Mouse (Mus musculus) hindbrain, embryonic 14.5 days (tissue): ENCODE measurements around the gene Rara. TPM values are rescaled to one million over a fixed set of nuclear protein-coding genes. Genes with fewer than 3 reads are reported as not detected.
"Not testable (repeated sequence)": the region's sequence is repeated elsewhere in the genome, so short reads cannot be mapped to it uniquely, and the experiment has no call there.

ENCODE experiments used
- ATAC-seq: fragments of 200-750 bp; cut with Nextera tagmentation; 2 replicates; pipeline ENCODE4 v1.8.0; 2017; ENCODE audit warnings: moderate number of reproducible peaks, mild to moderate bottlenecking, moderate TSS enrichment, moderate library complexity; ENCODE audit not compliant: low FRiP score
- DNase-seq: peaks from one replicate; pipeline ENCODE4 v3.0.0-alpha.2; 2015; ENCODE audit warnings: low spot score
- H3K27ac ChIP-seq: fragments of 300-500 bp; sonication (generic); 2 replicates; pipeline ENCODE4 v1.5.1; 2014; ENCODE audit warnings: mild to moderate bottlenecking, moderate library complexity
- H3K27me3 ChIP-seq: fragments of 300-500 bp; sonication (generic); 2 replicates; pipeline ENCODE4 v1.6.1; 2014; ENCODE audit warnings: mild to moderate bottlenecking, low read length, mixed read lengths; ENCODE audit not compliant: control insufficient read depth, insufficient read depth
- H3K36me3 ChIP-seq: fragments of 300-500 bp; sonication (generic); replicated peaks from 2 replicates; pipeline ENCODE4 v1.6.1; 2014; ENCODE audit not compliant: control insufficient read depth, insufficient read depth
- H3K4me1 ChIP-seq: fragments of 300-500 bp; sonication (generic); replicated peaks from 2 replicates; pipeline ENCODE4 v1.6.1; 2014; ENCODE audit warnings: antibody characterized with exemption, low read length, mixed read lengths; ENCODE audit not compliant: control insufficient read depth, insufficient read depth
- H3K4me2 ChIP-seq: fragments of 300-500 bp; sonication (generic); replicated peaks from 2 replicates; pipeline ENCODE4 v1.6.1; 2014; ENCODE audit warnings: mild to moderate bottlenecking, moderate library complexity
- H3K4me3 ChIP-seq: fragments of 300-500 bp; sonication (generic); replicated peaks from 2 replicates; pipeline ENCODE4 v1.5.1; 2014; ENCODE audit warnings: mild to moderate bottlenecking, low read length
- H3K9ac ChIP-seq: fragments of 300-500 bp; sonication (generic); 2 replicates; pipeline ENCODE4 v1.6.1; 2014
- H3K9me3 ChIP-seq: fragments of 300-500 bp; sonication (generic); 2 replicates; pipeline ENCODE4 v1.6.1; 2016; ENCODE audit warnings: low read length; ENCODE audit not compliant: control insufficient read depth
- WGBS: fragments of 180-500 bp; shearing (Covaris S2); extraction: QIAGEN DNeasy Blood & Tissue Kit; methylation state at CpG from one replicate; pipeline ENCODE4 v1.1.7; 2014; 5-methylcytosine and 5-hydroxymethylcytosine counted together
- polyA plus RNA-seq: library from polyadenylated mRNA; unstranded; fragments of >200 nt; fragmentation: Nextera tagmentation; extraction: Ambion mirVana; gene quantifications from 2 replicates; pipeline ENCODE4 v1.2.1, GENCODE M21; 2014

Gene Rara
- polyA plus RNA-seq, 1 experiment from 2014 or later = 18.7 TPM

DNA sequence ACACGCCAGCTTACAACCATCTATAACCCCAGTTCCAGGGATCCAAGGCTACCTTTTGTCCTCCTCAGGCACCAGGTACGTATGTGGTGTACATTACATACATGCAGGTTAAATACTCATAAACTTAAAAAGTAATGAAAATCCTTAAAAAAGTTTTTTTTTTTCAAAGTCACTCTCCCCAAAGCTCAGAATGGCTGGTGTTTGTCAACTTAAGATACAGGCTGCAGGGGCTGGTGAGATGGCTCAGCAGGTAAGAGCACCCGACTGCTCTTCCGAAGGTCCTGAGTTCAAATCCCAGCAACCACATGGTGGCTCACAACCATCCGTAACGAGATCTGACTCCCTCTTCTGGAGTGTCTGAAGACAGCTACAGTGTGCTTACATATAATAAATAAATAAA is 60.6 kb downstream of the Rara start:
- ATAC-seq, H3K36me3 ChIP-seq, H3K9ac ChIP-seq, H3K4me1 ChIP-seq, H3K4me2 ChIP-seq, H3K27ac ChIP-seq, H3K9me3 ChIP-seq, H3K27me3 ChIP-seq, H3K4me3 ChIP-seq, DNase-seq: not testable (repeated sequence)
- WGBS = 93% methylated on average over 5 of the region's 6 CpGs

DNA sequence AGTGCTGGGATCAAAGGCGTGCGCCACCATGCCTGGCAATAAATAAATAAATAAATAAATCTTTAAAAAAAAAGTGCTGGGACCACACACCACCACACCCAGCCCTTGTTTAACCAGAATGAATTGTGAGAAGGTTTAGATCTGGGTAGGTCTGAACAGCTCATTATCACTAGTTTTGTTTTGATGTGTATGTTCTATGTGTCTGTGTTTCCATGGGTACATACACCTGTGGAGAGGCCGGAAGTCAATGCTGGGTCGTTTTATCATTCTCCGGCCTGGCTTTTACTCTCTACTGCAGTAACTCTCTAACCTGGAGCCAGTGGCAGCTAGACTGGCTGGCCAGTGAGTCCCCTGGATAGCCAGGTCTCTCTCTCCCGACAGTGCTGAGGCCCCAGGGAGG is 63.2 kb downstream of the Rara start:
- no peaks in the 10 kb centered on the region for H3K9me3 ChIP-seq
- no peak overlapping the region for H3K9ac ChIP-seq
- H3K4me2 ChIP-seq = no peak overlapping the region
- H3K4me1 ChIP-seq = no peaks in the 10 kb centered on the region
- ATAC-seq (no peak), DNase-seq (no peak)
- H3K36me3 ChIP-seq = 0 out of 2 replicates have a peak, but pooled peaks cover 2% of the 10 kb centered on the region
- no peak overlapping the region for H3K4me3 ChIP-seq
- WGBS = 83% methylated on average over 6 of the region's 6 CpGs
- H3K27ac ChIP-seq = no peak overlapping the region
- no peaks in the 10 kb centered on the region for H3K27me3 ChIP-seq

DNA sequence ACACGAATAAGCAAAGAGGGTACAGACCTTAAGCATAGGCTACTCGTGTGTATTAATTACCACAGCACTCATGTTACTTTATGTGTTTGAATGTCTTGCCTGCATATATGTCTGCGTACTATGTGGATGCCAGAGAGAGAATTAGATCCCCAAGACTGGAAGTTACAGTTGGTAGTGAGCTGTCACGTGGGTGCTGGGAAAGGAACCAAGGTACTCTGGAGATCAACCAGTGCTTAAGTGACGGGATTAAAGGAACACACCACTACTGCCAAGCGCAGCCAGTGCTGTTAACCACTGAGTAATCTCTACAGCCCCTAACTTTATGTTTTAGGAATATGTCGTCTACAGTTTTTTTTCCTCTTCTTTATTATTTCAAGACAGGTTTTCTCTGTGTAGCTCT is 68.4 kb downstream of the Rara start:
- no peaks in the 10 kb centered on the region for H3K27me3 ChIP-seq
- H3K9me3 ChIP-seq = no peaks in the 10 kb centered on the region
- 93% methylated on average over 7 of the region's 7 CpGs for WGBS
- no peak overlapping the region for H3K4me2 ChIP-seq
- no peak overlapping the region for H3K9ac ChIP-seq
- DNase-seq (no peak), ATAC-seq (no peak)
- 0 out of 2 replicates have a peak, but pooled peaks cover 2% of the 10 kb centered on the region for H3K36me3 ChIP-seq
- no peak overlapping the region for H3K27ac ChIP-seq
- H3K4me3 ChIP-seq = no peak overlapping the region
- H3K4me1 ChIP-seq = no peaks in the 10 kb centered on the region

DNA sequence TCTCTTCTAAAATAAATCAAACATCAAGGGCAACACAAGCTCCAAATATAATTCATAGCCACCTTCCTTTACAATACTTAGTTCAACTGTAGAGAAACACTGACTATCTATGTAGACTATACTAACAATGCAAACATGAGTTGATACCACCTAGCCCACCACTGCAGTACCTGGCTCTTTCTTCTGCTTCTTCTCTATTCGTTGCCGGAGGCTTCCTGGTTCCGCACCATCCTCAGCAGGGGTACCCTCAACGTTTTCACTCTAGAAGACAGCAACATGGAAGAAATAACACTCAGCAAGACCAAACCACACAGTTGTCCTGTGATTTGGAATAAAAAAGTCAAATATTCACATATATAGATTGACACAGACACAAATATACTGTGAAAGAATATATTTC is 70.0 kb downstream of the Rara start:
- H3K36me3 ChIP-seq = 0 out of 2 replicates have a peak, but pooled peaks cover 2% of the 10 kb centered on the region
- H3K4me1 ChIP-seq = no peaks in the 10 kb centered on the region
- 92% methylated on average over 4 of the region's 4 CpGs for WGBS
- no peak overlapping the region for H3K9ac ChIP-seq
- ATAC-seq (no peak), DNase-seq (no peak)
- no peak overlapping the region for H3K4me3 ChIP-seq
- H3K4me2 ChIP-seq = no peak overlapping the region
- no peaks in the 10 kb centered on the region for H3K9me3 ChIP-seq
- no peaks in the 10 kb centered on the region for H3K27me3 ChIP-seq
- H3K27ac ChIP-seq = no peak overlapping the region

DNA sequence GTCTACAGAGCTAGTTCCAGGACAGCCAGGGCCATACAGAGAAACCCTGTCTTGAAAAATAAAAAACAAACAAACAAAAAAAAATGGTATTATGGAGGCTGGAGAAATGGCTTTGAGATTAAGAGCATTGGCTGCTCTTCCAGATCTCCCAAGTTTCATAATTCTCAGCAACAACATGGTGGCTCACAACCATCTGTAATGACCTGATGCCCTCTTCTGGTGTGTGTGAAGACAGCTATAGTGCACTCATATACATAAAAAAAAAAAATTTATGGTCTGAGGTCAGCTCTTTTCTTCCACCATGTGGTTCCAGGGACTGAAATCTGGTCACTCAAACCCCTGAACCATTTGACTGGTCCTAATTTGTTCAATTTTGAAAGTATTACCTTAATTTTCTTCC is 71.2 kb downstream of the Rara start:
- no peak overlapping the region for H3K4me2 ChIP-seq
- no peaks in the 10 kb centered on the region for H3K4me1 ChIP-seq
- H3K36me3 ChIP-seq = no peaks in the 10 kb centered on the region
- H3K9ac ChIP-seq = no peak overlapping the region
- H3K27me3 ChIP-seq = no peaks in the 10 kb centered on the region
- no peak overlapping the region for H3K4me3 ChIP-seq
- H3K9me3 ChIP-seq = no peaks in the 10 kb centered on the region
- ATAC-seq (no peak), DNase-seq (no peak)
- no peak overlapping the region for H3K27ac ChIP-seq

DNA sequence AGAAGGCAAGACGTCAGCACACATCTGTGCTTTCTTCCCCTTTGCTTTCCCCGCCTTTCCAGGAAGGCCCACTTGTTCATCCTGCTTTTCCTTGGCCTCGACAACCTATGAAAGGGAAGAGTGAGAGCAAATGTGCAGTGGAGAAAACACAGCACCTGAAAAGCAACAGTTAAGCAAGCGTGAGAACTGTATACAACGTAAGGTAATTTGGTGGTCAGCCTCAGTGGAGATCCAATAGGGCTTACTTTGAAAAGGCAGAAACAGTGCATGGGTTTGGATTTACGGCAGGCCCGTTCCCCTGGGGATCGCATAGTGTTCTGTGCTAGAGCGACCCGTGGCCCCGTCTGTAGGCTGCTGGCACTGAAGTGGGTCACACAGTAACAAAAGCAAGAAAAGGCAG is 71.6 kb downstream of the Rara start:
- Histone ChIP-seq H3K27me3 (no peaks in the 10 kb centered on the region), H3K27ac (no peak overlapping the region), H3K4me2 (no peak overlapping the region), H3K9ac (no peak overlapping the region), H3K9me3 (no peaks in the 10 kb centered on the region), H3K4me3 (no peak overlapping the region), H3K36me3 (no peaks in the 10 kb centered on the region), H3K4me1 (no peaks in the 10 kb centered on the region)
- DNase-seq (no peak), ATAC-seq (no peak)
- WGBS = 88% methylated on average over 11 of the region's 11 CpGs

DNA sequence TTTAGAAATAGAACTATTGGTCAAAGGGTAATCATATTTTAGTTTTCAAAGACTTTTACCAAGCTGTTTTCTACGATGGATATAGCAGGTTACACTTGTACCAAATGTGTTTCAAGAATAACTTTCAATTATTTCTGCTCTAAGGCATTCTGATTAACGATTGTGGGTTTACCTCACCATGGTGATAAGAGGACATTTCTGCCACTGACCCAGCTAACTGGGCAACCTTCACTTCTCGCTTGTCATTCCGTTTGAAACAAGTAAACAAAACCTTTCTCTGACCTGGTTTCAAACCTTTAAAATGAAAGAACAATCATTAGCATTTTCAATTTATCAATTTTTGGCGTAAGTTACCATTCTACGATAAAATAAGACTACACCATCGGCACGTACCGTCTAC is 79.2 kb downstream of the Rara start:
- Histone ChIP-seq H3K4me2 (no peak overlapping the region), H3K27ac (no peak overlapping the region), H3K4me1 (no peaks in the 10 kb centered on the region), H3K36me3 (peaks cover 3% of the 10 kb centered on the region; the same call in 1 of the 2 replicates), H3K9me3 (no peaks in the 10 kb centered on the region), H3K27me3 (no peaks in the 10 kb centered on the region), H3K4me3 (no peak overlapping the region), H3K9ac (no peak overlapping the region)
- DNase-seq (no peak), ATAC-seq (no peak)
- 92% methylated on average over 9 of the region's 9 CpGs for WGBS

DNA sequence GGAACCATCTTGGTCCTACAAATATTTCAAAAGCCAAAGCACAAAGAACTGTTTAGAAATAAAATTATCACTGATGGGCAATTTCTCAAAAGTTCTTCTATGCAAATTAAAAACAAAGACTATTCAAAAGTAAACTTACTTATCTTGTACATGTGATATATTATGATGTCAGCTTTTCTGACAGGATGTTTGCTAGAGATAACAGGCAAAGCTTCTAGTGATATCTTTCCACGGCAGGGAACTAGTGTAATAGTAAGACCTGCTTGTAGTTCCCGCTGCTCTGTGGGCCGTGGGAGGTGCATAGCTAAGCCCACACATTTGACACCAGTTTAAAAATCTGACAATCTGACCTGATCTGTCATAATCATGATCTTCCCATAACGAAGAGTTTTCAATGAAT is 82.5 kb downstream of the Rara start:
- Histone ChIP-seq H3K36me3 (peaks cover 3% of the 10 kb centered on the region; the same call in 1 of the 2 replicates), H3K27ac (no peak overlapping the region), H3K4me2 (no peak overlapping the region), H3K4me1 (no peaks in the 10 kb centered on the region), H3K9ac (no peak overlapping the region), H3K9me3 (no peaks in the 10 kb centered on the region), H3K4me3 (no peak overlapping the region), H3K27me3 (no peaks in the 10 kb centered on the region)
- WGBS = 95% methylated on average over 4 of the region's 4 CpGs
- ATAC-seq (no peak), DNase-seq (no peak)

DNA sequence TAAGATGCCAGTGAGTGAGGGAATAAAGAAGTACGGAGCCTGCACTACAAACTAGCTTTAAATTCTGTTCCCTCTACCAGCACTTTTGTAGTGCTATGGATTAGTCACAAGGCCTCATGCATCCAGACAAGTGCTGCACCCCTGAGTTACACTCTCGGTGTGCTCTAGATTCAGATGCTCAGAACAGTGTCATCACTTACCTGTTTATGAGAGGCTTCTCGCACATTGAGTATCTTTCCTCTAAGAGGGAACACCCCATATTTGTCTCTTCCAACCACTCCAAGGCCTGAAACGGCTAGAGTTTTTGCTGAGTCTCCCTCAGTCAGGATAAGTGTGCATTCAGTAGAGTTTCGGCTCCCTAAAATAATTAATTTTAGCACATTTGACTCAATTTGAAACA is 83.1 kb downstream of the Rara start:
- DNase-seq (no peak), ATAC-seq (no peak)
- no peak overlapping the region for H3K9ac ChIP-seq
- no peaks in the 10 kb centered on the region for H3K9me3 ChIP-seq
- H3K27me3 ChIP-seq = no peaks in the 10 kb centered on the region
- WGBS = 97% methylated on average over 5 of the region's 5 CpGs
- H3K4me3 ChIP-seq = no peak overlapping the region
- H3K36me3 ChIP-seq = peaks cover 3% of the 10 kb centered on the region; the same call in 1 of the 2 replicates
- H3K4me2 ChIP-seq = no peak overlapping the region
- H3K27ac ChIP-seq = no peak overlapping the region
- H3K4me1 ChIP-seq = no peaks in the 10 kb centered on the region

DNA sequence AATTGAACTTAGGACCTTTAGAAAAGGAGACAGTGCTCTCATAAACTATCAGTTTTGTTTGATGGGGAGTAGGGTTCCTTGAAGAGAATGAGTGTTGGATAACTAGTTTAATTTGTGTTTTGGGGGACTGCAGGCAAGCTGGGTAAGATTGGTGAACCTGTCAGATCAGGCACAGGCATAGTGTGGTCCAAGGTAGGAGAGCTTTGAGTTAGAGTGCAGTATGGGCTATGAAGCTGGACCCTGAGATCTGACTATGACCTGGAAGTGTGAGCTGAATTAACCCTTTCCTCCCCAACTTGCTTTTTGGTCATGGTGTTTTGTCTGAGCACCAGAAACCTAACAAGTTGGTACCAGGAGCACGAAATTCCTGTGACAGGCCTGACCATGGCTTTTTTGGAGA is 86.2 kb downstream of the Rara start:
- WGBS = 93% methylated on average over 1 of the region's 1 CpGs
- ATAC-seq (no peak), DNase-seq (no peak)
- Histone ChIP-seq H3K9ac (no peak overlapping the region), H3K27ac (no peak overlapping the region), H3K36me3 (peaks cover 13% of the 10 kb centered on the region; the same call in 1 of the 2 replicates), H3K4me2 (no peak overlapping the region), H3K4me1 (no peaks in the 10 kb centered on the region), H3K9me3 (no peaks in the 10 kb centered on the region), H3K4me3 (no peak overlapping the region), H3K27me3 (no peaks in the 10 kb centered on the region)
